Mouse (Mus musculus) liver, postnatal 0 days (tissue): Measurements from ENCODE around the gene S100a11. TPM values are rescaled to one million over a fixed set of nuclear protein-coding genes. Genes with fewer than 3 reads are reported as not detected.

Source experiments
- ATAC-seq: fragments of 200-750 bp; cut with Nextera tagmentation; 2 replicates; pipeline ENCODE4 v1.8.0; 2017; ENCODE audit warnings: mild to moderate bottlenecking, moderate library complexity
- DNase-seq: peaks from one replicate; pipeline ENCODE4 v3.0.0-alpha.2; 2016
- H3K27ac ChIP-seq: fragments of 300-500 bp; sonication (generic); 2 replicates; pipeline ENCODE4 v1.5.1; 2014; ENCODE audit warnings: antibody characterized with exemption, moderate library complexity, mild to moderate bottlenecking, low read depth
- H3K27me3 ChIP-seq: fragments of 300-500 bp; sonication (generic); 2 replicates; pipeline ENCODE4 v1.6.1; 2014; ENCODE audit warnings: low read length, control low read depth, mixed read lengths; ENCODE audit not compliant: insufficient read depth
- H3K36me3 ChIP-seq: fragments of 300-500 bp; sonication (generic); replicated peaks from 2 replicates; pipeline ENCODE4 v1.6.1; 2014; ENCODE audit warnings: mild to moderate bottlenecking, control low read depth, low read length, moderate library complexity, mixed read lengths; ENCODE audit not compliant: insufficient read depth
- H3K4me1 ChIP-seq: fragments of 300-500 bp; sonication (generic); 2 replicates; pipeline ENCODE4 v1.6.1; 2014; ENCODE audit warnings: antibody characterized with exemption, mild to moderate bottlenecking, control low read depth; ENCODE audit not compliant: insufficient read depth
- H3K4me2 ChIP-seq: fragments of 300-500 bp; sonication (generic); 2 replicates; pipeline ENCODE4 v1.6.1; 2014; ENCODE audit warnings: low read depth, mild to moderate bottlenecking, low read length, moderate library complexity, mixed read lengths
- H3K4me3 ChIP-seq: fragments of 300-500 bp; sonication (generic); 2 replicates; pipeline ENCODE4 v1.5.1; 2014; ENCODE audit warnings: low read depth, low read length
- H3K9ac ChIP-seq: fragments of 300-500 bp; sonication (generic); replicated peaks from 2 replicates; pipeline ENCODE4 v1.6.1; 2014; ENCODE audit warnings: mild to moderate bottlenecking, moderate library complexity
- H3K9me3 ChIP-seq: fragments of 300-500 bp; sonication (generic); 2 replicates; pipeline ENCODE4 v1.6.1; 2016; ENCODE audit warnings: mild to moderate bottlenecking, control low read depth, low read length, mixed read lengths
- CTCF ChIP-seq: sonication (generic); IDR thresholded peaks from 2 replicates; pipeline ENCODE4 v1.5.1; 2016; ENCODE audit warnings: antibody characterized with exemption, low read depth
- EP300 ChIP-seq: IDR thresholded peaks from 2 replicates; pipeline ENCODE4 v1.6.1; 2016; ENCODE audit warnings: antibody characterized with exemption, low read depth, mild to moderate bottlenecking
- WGBS: fragments of 180-500 bp; shearing (Covaris S2); extraction: QIAGEN DNeasy Blood & Tissue Kit; methylation state at CpG from one replicate; pipeline ENCODE4 v1.1.7; 2014; ENCODE audit not compliant: insufficient replicate concordance; 5-methylcytosine and 5-hydroxymethylcytosine counted together
- polyA plus RNA-seq: library from polyadenylated mRNA; unstranded; fragments of >200 nt; fragmentation: Nextera tagmentation; extraction: Ambion mirVana; gene quantifications from 2 replicates; pipeline ENCODE4 v1.2.1, GENCODE M21; 2015

The S100a11 gene
- polyA plus RNA-seq, 1 experiment from 2014 or later, result 336 TPM

DNA sequence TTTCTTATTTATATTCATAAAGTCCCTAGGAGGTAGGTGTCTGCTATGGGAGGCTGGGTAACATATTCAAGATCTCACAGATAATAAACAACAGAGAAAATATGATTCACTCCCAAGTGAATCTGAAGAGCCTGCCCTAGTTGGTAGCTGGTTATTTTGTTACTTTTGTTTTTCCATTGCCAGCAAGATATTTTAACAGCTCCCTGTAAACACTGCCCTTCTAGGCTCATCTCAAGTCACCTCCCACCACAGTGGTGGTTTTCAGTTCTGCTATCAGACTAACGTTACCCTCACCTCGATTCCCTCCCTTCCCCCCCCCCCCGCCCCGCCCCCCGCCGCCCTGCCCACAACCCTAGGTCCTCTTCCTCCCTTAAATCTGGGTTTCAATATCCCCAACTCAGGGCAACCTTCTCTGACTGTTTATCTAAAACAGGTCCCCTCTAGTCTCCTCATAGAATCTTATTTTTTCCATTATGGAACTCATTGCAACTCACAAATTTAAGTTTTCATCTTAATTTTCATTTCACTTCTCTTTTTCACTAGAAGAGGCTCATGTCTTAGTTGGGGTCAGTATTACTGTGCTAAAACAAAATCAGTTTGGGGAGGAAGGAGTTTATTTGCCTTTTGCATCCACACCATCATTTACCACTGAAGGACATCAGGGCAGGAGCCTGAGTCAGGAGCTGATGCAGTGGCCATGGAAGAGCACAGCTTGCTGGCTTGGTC, 28.4 kb downstream of the S100a11 start:
- 24% methylated on average over 4 of the region's 6 CpGs for WGBS
- Histone ChIP-seq H3K27me3 (no peaks in the 10 kb centered on the region), H3K4me1 (peaks cover 14% of the 10 kb centered on the region), H3K9me3 (no peaks in the 10 kb centered on the region), H3K9ac (no peak overlapping the region), H3K4me2 (no peak overlapping the region), H3K4me3 (no peak overlapping the region), H3K36me3 (no peaks in the 10 kb centered on the region), H3K27ac (no peak overlapping the region)
- no peak for TF ChIP-seq EP300
- no peak for TF ChIP-seq CTCF
- DNase-seq (no peak), ATAC-seq (no peak)

DNA sequence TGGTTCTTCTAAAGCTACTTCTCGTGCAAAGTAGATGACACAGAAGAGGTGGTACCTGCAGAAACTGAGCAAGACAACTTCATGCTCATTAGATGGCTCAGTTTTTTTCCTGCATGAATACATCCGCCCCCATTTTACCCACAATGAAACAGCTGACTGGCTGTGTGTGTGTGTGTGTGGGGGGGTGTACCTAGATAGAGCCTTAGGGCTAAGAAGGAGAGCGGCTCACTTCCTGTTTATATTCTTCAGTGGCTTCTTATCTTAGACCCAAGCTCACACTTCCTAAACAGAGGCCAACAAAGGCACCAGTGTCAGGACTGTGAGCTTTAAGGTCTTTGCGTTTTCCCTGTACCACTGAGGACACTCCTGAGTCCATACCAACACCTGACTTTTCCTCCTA, 29.7 kb downstream of the S100a11 start:
- WGBS, result 28% methylated on average over 4 of the region's 4 CpGs
- TF ChIP-seq CTCF, result no peak
- TF ChIP-seq EP300, result 0 out of 2 replicates have a peak, but pooled peaks have one; percentile 30
- DNase-seq (peak; percentile 33), ATAC-seq (peak; percentile 31; the same call in 1 of the 2 replicates)
- H3K4me1 ChIP-seq, result peaks cover 23% of the 10 kb centered on the region
- H3K9ac ChIP-seq, result no peak overlapping the region
- no peaks in the 10 kb centered on the region for H3K36me3 ChIP-seq
- H3K4me2 ChIP-seq, result no peak overlapping the region
- peak overlapping the region; percentile 44; the same call in 1 of the 2 replicates for H3K27ac ChIP-seq
- no peaks in the 10 kb centered on the region for H3K27me3 ChIP-seq
- H3K9me3 ChIP-seq, result no peaks in the 10 kb centered on the region
- H3K4me3 ChIP-seq, result no peak overlapping the region

DNA sequence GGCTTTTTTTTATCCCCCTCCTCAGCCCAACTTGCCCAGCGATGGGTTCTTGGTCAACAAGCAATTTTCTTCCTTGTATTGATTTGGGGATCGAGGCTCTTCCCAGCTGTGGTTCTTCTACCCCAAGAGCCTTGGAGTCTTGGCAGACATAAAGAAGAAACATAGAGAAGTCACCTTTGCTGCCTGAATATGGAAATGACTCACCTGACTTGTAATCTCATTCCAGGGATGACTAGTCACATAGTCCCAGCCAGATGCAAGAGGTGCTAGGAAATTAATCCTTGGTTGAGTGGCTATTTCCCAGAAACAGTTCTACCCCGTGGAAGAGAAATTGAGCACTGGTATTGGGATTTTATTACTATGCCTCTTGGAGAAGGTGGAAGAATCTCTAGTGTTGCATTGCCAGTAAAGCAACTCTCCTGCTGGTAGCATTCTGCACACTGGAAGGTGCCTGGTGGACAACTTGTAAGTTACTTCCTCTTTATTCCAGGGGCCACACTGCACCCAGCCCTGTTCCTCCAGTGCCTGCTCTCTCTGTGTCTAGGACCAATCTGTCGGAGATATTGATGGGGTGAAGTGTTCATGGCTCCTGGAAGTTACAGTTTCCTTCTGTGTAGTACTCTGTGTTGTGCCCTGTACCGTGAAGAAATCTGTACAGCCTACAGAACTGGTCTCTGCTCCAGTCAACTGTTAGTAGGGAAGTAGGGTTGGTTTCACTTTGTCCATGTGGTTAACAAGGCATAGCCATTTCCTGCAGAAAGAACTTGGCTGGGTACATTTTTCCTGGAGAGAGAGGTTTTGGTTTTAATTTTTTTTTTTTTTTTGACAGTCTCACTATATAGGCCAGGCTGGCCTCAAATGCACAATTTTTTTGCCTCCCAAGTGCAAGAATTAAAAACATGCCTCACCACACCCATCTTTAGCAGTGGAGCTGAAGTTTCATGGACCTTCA, 31.9 kb downstream of the S100a11 start:
- no peaks in the 10 kb centered on the region for H3K36me3 ChIP-seq
- H3K4me1 ChIP-seq, result peaks cover 29% of the 10 kb centered on the region
- WGBS, result 49% methylated on average over 5 of the region's 5 CpGs
- TF ChIP-seq CTCF (no peak), EP300 (no peak)
- ATAC-seq (no peak), DNase-seq (no peak)
- H3K4me3 ChIP-seq, result no peak overlapping the region
- no peaks in the 10 kb centered on the region for H3K27me3 ChIP-seq
- H3K4me2 ChIP-seq, result peak overlapping the region; percentile 55
- H3K9me3 ChIP-seq, result no peaks in the 10 kb centered on the region
- H3K9ac ChIP-seq, result no peak overlapping the region
- peak overlapping the region; percentile 57; the same call in 1 of the 2 replicates for H3K27ac ChIP-seq

DNA sequence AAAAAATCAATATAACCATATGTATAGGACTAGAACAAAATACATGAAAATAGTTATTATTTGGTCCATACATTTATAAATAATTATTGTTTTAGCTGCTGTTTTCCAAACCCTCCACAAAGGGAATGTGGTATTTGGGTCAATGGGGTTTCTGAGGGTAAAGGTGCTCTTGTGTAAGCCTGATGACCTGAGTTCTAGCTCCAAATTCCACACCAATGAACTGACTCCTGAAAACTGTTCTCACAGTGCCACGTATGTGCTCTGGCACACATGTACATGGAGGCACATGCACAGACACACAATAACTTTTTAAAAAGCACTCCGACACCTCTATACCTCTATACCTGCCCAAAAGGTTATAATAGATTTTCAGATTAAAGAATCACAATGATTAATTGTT, 33.0 kb downstream of the S100a11 start:
- Histone ChIP-seq H3K9ac (no peak overlapping the region), H3K9me3 (no peaks in the 10 kb centered on the region), H3K27me3 (no peaks in the 10 kb centered on the region), H3K4me3 (no peak overlapping the region), H3K27ac (0 out of 2 replicates have a peak overlapping the region, but pooled peaks have one; percentile 45), H3K4me2 (no peak overlapping the region), H3K36me3 (no peaks in the 10 kb centered on the region), H3K4me1 (peaks cover 29% of the 10 kb centered on the region)
- 65% methylated on average over 2 of the region's 2 CpGs for WGBS
- TF ChIP-seq CTCF (no peak), EP300 (no peak)
- ATAC-seq (peak; percentile 33; the same call in 1 of the 2 replicates), DNase-seq (no peak)

DNA sequence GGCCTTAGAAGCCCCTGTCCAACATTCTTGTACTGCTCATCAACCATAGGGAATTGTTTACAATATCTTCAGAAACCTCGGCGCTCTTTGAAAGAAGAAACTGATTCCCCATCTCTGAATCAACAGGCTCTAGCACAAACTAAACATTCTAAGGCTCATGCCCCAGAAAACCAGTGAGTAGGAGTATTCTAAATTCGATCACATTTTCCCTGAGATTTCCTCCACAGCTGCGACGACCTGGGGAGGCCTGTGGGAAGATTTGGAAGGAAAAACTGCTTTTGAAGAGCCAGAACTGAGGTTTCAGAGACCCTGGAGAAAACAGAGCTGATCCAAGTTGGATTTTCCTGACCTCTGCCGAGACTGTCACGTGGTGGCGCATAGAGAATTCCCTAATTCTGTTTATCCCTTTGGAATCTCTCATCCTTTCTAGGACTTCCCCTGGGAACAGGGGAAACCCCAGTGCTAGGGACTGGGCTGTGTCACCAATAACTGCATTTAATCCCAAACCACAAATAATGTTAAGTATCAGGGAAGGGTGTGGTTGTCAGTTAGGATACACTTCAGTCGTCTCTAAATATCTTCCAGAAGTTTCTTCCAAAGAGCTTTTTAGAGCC, 33.6 kb downstream of the S100a11 start:
- DNase-seq, result no peak
- H3K27ac ChIP-seq, result peak overlapping the region; percentile 45; the same call in 1 of the 2 replicates
- no peaks in the 10 kb centered on the region for H3K36me3 ChIP-seq
- H3K4me2 ChIP-seq, result 0 out of 2 replicates have a peak overlapping the region, but pooled peaks have one; percentile 89
- TF ChIP-seq EP300 (no peak), CTCF (no peak)
- H3K9ac ChIP-seq, result no peak overlapping the region
- WGBS, result 63% methylated on average over 9 of the region's 9 CpGs
- no peaks in the 10 kb centered on the region for H3K9me3 ChIP-seq
- H3K27me3 ChIP-seq, result no peaks in the 10 kb centered on the region
- ATAC-seq, result no peak
- H3K4me1 ChIP-seq, result peaks cover 29% of the 10 kb centered on the region
- H3K4me3 ChIP-seq, result no peak overlapping the region
